22 mouse cellular contexts compared by ENCODE assay signal in genomic region chr12:82191686-82192085, GRCm38 (mm10). TPM values are rescaled to one million over a fixed set of nuclear protein-coding genes. Genes with fewer than 3 reads are reported as not detected.
DNase-seq lines count a peak whose midpoint lies in the region; ATAC-seq lines count a peak whose summit lies in the region.
"Had no signal": no experiment of that assay in that cellular context is flagged by ENCODE, and none has a peak within 500 bp of the region (broad histone marks: within the 10 kb centered on the region; RNA-seq: fewer than 3 reads in every experiment).

No protein-coding gene starts in this region.

- no peaks in the 10 kb centered on the region for H3K9me3 ChIP-seq in heart, embryonic 13.5 days
- no peaks in the 10 kb centered on the region for H3K9me3 ChIP-seq in midbrain, embryonic 10.5 days (replicated peaks)
- no peaks in the 10 kb centered on the region for H3K9me3 ChIP-seq in midbrain, embryonic 11.5 days (ENCODE audit: control insufficient read depth, low read length)
- H3K9me3 ChIP-seq in kidney, embryonic 15.5 days (replicated peaks): no peaks in the 10 kb centered on the region
- H3K9me3 ChIP-seq: embryonic facial prominence, embryonic 15.5 days; forebrain, embryonic 10.5 days; hindbrain, embryonic 10.5 days had no signal

- peak; percentile 0 for DNase-seq in adrenal gland, postnatal 10 days
- no peak for DNase-seq in adrenal gland, postnatal 4 days (ENCODE audit: low spot score in 2 of 2)
- no peak for DNase-seq in heart, postnatal 10 days
- DNase-seq in midbrain, embryonic 10.5 days (ENCODE audit: low spot score): peak; percentile 5
- DNase-seq in midbrain, embryonic 11.5 days (ENCODE audit: low spot score, missing footprints): no peak
- DNase-seq in yolk sac, embryonic 10.5 days (ENCODE audit: low spot score): peak; percentile 10
- DNase-seq: adrenal gland, postnatal 14 days; B cell, adult 2 months; cerebellum, postnatal 10 days; gastrocnemius, adult 2 months; gastrocnemius, postnatal 25 days; heart, postnatal 14 days had no signal

- 29% methylated on average over 5 of the region's 5 CpGs for WGBS in heart, embryonic 13.5 days
- 86% methylated on average over 5 of the region's 5 CpGs for WGBS in midbrain, embryonic 10.5 days
- WGBS in midbrain, embryonic 11.5 days: 85% methylated on average over 5 of the region's 5 CpGs
- 64% methylated on average over 5 of the region's 5 CpGs for WGBS in kidney, embryonic 15.5 days

- peak overlapping the region; percentile 77 for H3K27ac ChIP-seq in heart, embryonic 13.5 days (replicated peaks)
- no peak overlapping the region for H3K27ac ChIP-seq in midbrain, embryonic 10.5 days (replicated peaks)
- no peak overlapping the region for H3K27ac ChIP-seq in midbrain, embryonic 11.5 days (ENCODE audit: low read depth, low read length)
- no peak overlapping the region for H3K27ac ChIP-seq in kidney, embryonic 15.5 days
- H3K27ac ChIP-seq: embryonic facial prominence, embryonic 15.5 days; forebrain, embryonic 10.5 days; hindbrain, embryonic 10.5 days; hindbrain, embryonic 14.5 days had no signal

- H3K4me1 ChIP-seq in heart, embryonic 13.5 days: peaks cover 98% of the 10 kb centered on the region
- H3K4me1 ChIP-seq in midbrain, embryonic 10.5 days: peaks cover 61% of the 10 kb centered on the region
- H3K4me1 ChIP-seq in midbrain, embryonic 11.5 days (ENCODE audit: control insufficient read depth, insufficient read depth, low read length): peaks cover 10% of the 10 kb centered on the region
- peaks cover 67% of the 10 kb centered on the region for H3K4me1 ChIP-seq in kidney, embryonic 15.5 days

- ATAC-seq in heart, embryonic 13.5 days (ENCODE audit: extremely low read depth, insufficient number of reproducible peaks, low FRiP score, low TSS enrichment): no peak
- no peak for ATAC-seq in midbrain, embryonic 11.5 days (ENCODE audit: low FRiP score)
- no peak for ATAC-seq in kidney, embryonic 15.5 days (replicated peaks; ENCODE audit: low FRiP score)
- ATAC-seq: CD4-positive, CD25-positive, alpha-beta regulatory T cell, adult 4 months; forebrain, embryonic 14.5 days; intestine, postnatal 0 days had no signal

- no peaks in the 10 kb centered on the region for H3K27me3 ChIP-seq in heart, embryonic 13.5 days (replicated peaks)
- H3K27me3 ChIP-seq in midbrain, embryonic 10.5 days (ENCODE audit: low read depth, poor library complexity, severe bottlenecking): no peaks in the 10 kb centered on the region
- H3K27me3 ChIP-seq in midbrain, embryonic 11.5 days (ENCODE audit: control insufficient read depth, insufficient read depth, low read length): no peaks in the 10 kb centered on the region
- H3K27me3 ChIP-seq in kidney, embryonic 15.5 days: no peaks in the 10 kb centered on the region
- H3K27me3 ChIP-seq: embryonic facial prominence, embryonic 15.5 days had no signal

- no peak overlapping the region for H3K4me3 ChIP-seq in heart, embryonic 13.5 days
- H3K4me3 ChIP-seq in midbrain, embryonic 10.5 days: no peak overlapping the region
- no peak overlapping the region for H3K4me3 ChIP-seq in midbrain, embryonic 11.5 days (ENCODE audit: low read depth, low read length)
- no peak overlapping the region for H3K4me3 ChIP-seq in kidney, embryonic 15.5 days (replicated peaks)
- H3K4me3 ChIP-seq: embryonic facial prominence, embryonic 15.5 days; erythroblast, embryonic 14.5 days; forebrain, embryonic 10.5 days; gastrocnemius, adult 2 months; hindbrain, embryonic 10.5 days had no signal

- 0 out of 2 replicates have a peak overlapping the region, but pooled peaks have one; percentile 4 for H3K9ac ChIP-seq in heart, embryonic 13.5 days
- no peak overlapping the region for H3K9ac ChIP-seq in midbrain, embryonic 11.5 days (ENCODE audit: low read length)
- H3K9ac ChIP-seq in kidney, embryonic 15.5 days: no peak overlapping the region
- H3K9ac ChIP-seq: embryonic facial prominence, embryonic 15.5 days; hindbrain, embryonic 14.5 days had no signal

- H3K4me2 ChIP-seq in heart, embryonic 13.5 days: 0 out of 2 replicates have a peak overlapping the region, but pooled peaks have one; percentile 28
- H3K4me2 ChIP-seq in midbrain, embryonic 11.5 days: no peak overlapping the region
- H3K4me2 ChIP-seq in kidney, embryonic 15.5 days: no peak overlapping the region
- H3K4me2 ChIP-seq: embryonic facial prominence, embryonic 15.5 days; hindbrain, embryonic 14.5 days had no signal

- H3K36me3 ChIP-seq in heart, embryonic 13.5 days: no peaks in the 10 kb centered on the region
- H3K36me3 ChIP-seq in midbrain, embryonic 10.5 days: peaks cover 4% of the 10 kb centered on the region; the same call in 1 of the 2 replicates
- no peaks in the 10 kb centered on the region for H3K36me3 ChIP-seq in midbrain, embryonic 11.5 days (ENCODE audit: control insufficient read depth, insufficient read depth, low read length)
- no peaks in the 10 kb centered on the region for H3K36me3 ChIP-seq in kidney, embryonic 15.5 days
- H3K36me3 ChIP-seq: embryonic facial prominence, embryonic 15.5 days; hindbrain, embryonic 10.5 days had no signal

- intact Hi-C loops in heart, postnatal 10 days (cut with DNase I): no loop called here

RNA-seq across cellular contexts. Expression of gene Sipa1l1, which starts 22.6 kb away (rescaled TPM):
- 10 to 100 TPM; 35.2 to 44.3 TPM for total RNA-seq in adrenal gland, postnatal 10 days (2021)
- total RNA-seq in adrenal gland, postnatal 4 days (2021): 10 to 100 TPM; 32.7 to 40.0 TPM
- 19.9 and 22.2 TPM in 2 replicates for polyA plus RNA-seq in heart, embryonic 13.5 days (2015; fragmentation: Nextera tagmentation; extraction: Ambion mirVana)
- 10 to 100 TPM; 19.4 to 19.9 TPM for total RNA-seq in heart, postnatal 10 days (2021)
- polyA plus RNA-seq in midbrain, embryonic 10.5 days (2016; fragmentation: Nextera tagmentation; extraction: Ambion mirVana): 28.6 and 30.3 TPM in 2 replicates
- polyA plus RNA-seq in midbrain, embryonic 11.5 days (2014; fragmentation: Nextera tagmentation; extraction: Ambion mirVana): 24.1 and 25.6 TPM in 2 replicates
- polyA plus RNA-seq in kidney, embryonic 15.5 days (2015; fragmentation: Nextera tagmentation; extraction: Ambion mirVana): 38.1 and 39.8 TPM in 2 replicates

Comparison
In these comparisons a context has a peak if more than half of its experiments do, and no peak if none do; other contexts are left out.
1. DNase-seq: peak in adrenal gland, postnatal 10 days (single experiment), midbrain, embryonic 10.5 days (single experiment) and yolk sac, embryonic 10.5 days (single experiment); none in adrenal gland, postnatal 4 days (0 of 2), heart, postnatal 10 days (0 of 2) and midbrain, embryonic 11.5 days (single experiment).